Mouse (Mus musculus): ENCODE results near the gene Zfp715.

DNA sequence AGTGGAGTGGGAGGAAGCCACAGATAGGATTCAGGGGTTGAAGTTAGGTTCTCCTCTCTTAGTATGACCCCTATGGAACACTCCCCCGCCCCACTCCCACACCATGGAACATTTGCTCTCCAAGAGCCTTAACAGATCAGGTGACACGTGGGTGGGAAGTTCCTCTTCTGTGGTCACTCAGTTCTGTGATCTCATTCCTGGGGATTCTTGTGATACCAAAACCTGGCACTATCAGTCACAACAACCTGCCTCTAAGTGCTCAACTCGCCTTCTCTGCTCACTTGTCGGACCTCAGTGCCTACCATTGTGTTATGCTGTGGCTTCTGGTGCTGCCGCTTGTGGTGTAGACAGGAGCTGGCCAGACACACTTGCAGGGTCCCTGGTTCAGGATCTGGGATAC is 30.1 kb upstream of the Zfp715 start:
- TF ChIP-seq POLR2A (IDR thresholded peaks at IDR 0.05; ENCODE audit: low read depth, low read length) (no peak), CTCF (conservative IDR thresholded peaks at IDR 0.05; ENCODE audit: insufficient read depth, insufficient read length, low read depth, low read length) (no peak)
